Mouse (Mus musculus): ENCODE measurements around the gene Vps25. TPM values are rescaled to one million over a fixed set of nuclear protein-coding genes. Genes with fewer than 3 reads are reported as not detected.

Vps25 gene
- polyA plus RNA-seq, 1 experiment from 2014 or later: 118 TPM

- WGBS: 1% methylated on average over 56 of the region's 56 CpGs
- DNase-seq (ENCODE audit: low spot score) (peak; percentile 78), ATAC-seq (peak; percentile 96)
- H3K27ac ChIP-seq (ENCODE audit: low read depth, low read length): no peak within 1 kb of the TSS
- peak within 1 kb of the TSS; percentile 68 for H3K4me3 ChIP-seq (ENCODE audit: low read depth, low read length)
- no peaks in the 10 kb centered on the region for H3K36me3 ChIP-seq (ENCODE audit: control insufficient read depth, insufficient read depth, low read length)
- peak within 1 kb of the TSS; percentile 78 for H3K9ac ChIP-seq (ENCODE audit: low read length)
- peak within 1 kb of the TSS; percentile 92 for H3K4me2 ChIP-seq (ENCODE audit: low read length)
- H3K4me1 ChIP-seq (ENCODE audit: control insufficient read depth, insufficient read depth, low read length): peaks cover 7% of the 10 kb centered on the region
- no peaks in the 10 kb centered on the region; the same call in 1 of the 2 replicates for H3K27me3 ChIP-seq (replicated peaks; ENCODE audit: control insufficient read depth, insufficient read depth, low read length)
- H3K9me3 ChIP-seq (replicated peaks; ENCODE audit: control insufficient read depth, low read length): no peaks in the 10 kb centered on the region
These were observed 27.3 kb upstream of the Vps25 start, which contains the start of gene Ezh1 for GRCm38 (mm10) chr11:101226065-101226701. Gene Ezh1 (minus strand): TSS chr11:101226463.

- peaks cover 7% of the 10 kb centered on the region for H3K4me1 ChIP-seq (ENCODE audit: control insufficient read depth, insufficient read depth, low read length)
- no peak overlapping the region for H3K4me3 ChIP-seq (ENCODE audit: low read depth, low read length)
- peak overlapping the region; percentile 53; the same call in 1 of the 2 replicates for H3K27ac ChIP-seq (ENCODE audit: low read depth, low read length)
- H3K36me3 ChIP-seq (ENCODE audit: control insufficient read depth, insufficient read depth, low read length): no peaks in the 10 kb centered on the region
- WGBS: 22% methylated on average over 8 of the region's 8 CpGs
- H3K27me3 ChIP-seq (replicated peaks; ENCODE audit: control insufficient read depth, insufficient read depth, low read length): no peaks in the 10 kb centered on the region; the same call in 1 of the 2 replicates
- no peak overlapping the region for H3K4me2 ChIP-seq (ENCODE audit: low read length)
- no peak overlapping the region for H3K9ac ChIP-seq (ENCODE audit: low read length)
- no peaks in the 10 kb centered on the region for H3K9me3 ChIP-seq (replicated peaks; ENCODE audit: control insufficient read depth, low read length)
- ATAC-seq: no peak
- no peak for DNase-seq (ENCODE audit: low spot score)
These were observed 24.1 kb upstream of the Vps25 start for GRCm38 (mm10) chr11:101229361-101229900.

- no peaks in the 10 kb centered on the region; the same call in 1 of the 2 replicates for H3K27me3 ChIP-seq (replicated peaks; ENCODE audit: control insufficient read depth, insufficient read depth, low read length)
- DNase-seq (ENCODE audit: low spot score) (no peak), ATAC-seq (no peak)
- no peaks in the 10 kb centered on the region for H3K9me3 ChIP-seq (replicated peaks; ENCODE audit: control insufficient read depth, low read length)
- H3K4me3 ChIP-seq (ENCODE audit: low read depth, low read length): no peak overlapping the region
- H3K27ac ChIP-seq (ENCODE audit: low read depth, low read length): peak overlapping the region; percentile 53; the same call in 1 of the 2 replicates
- 33% methylated on average over 2 of the region's 2 CpGs for WGBS
- H3K4me2 ChIP-seq (ENCODE audit: low read length): no peak overlapping the region
- H3K36me3 ChIP-seq (ENCODE audit: control insufficient read depth, insufficient read depth, low read length): no peaks in the 10 kb centered on the region
- H3K9ac ChIP-seq (ENCODE audit: low read length): no peak overlapping the region
- H3K4me1 ChIP-seq (ENCODE audit: control insufficient read depth, insufficient read depth, low read length): peaks cover 7% of the 10 kb centered on the region
These were observed 23.4 kb upstream of the Vps25 start for GRCm38 (mm10) chr11:101230061-101230511.

GRCm38 (mm10) chr11:101230526-101230925, 23.0 kb upstream of the Vps25 start:
- no peak overlapping the region for H3K4me2 ChIP-seq (ENCODE audit: low read length)

GRCm38 (mm10) chr11:101230991-101231871, 22.3 kb upstream of the Vps25 start:
- no peaks in the 10 kb centered on the region; the same call in 1 of the 2 replicates for H3K27me3 ChIP-seq (replicated peaks; ENCODE audit: control insufficient read depth, insufficient read depth, low read length)
- peaks cover 7% of the 10 kb centered on the region for H3K4me1 ChIP-seq (ENCODE audit: control insufficient read depth, insufficient read depth, low read length)
- H3K9me3 ChIP-seq (replicated peaks; ENCODE audit: control insufficient read depth, low read length): no peaks in the 10 kb centered on the region
- no peak overlapping the region for H3K4me3 ChIP-seq (ENCODE audit: low read depth, low read length)
- no peak for ATAC-seq
- no peak for DNase-seq (ENCODE audit: low spot score)
- no peak overlapping the region for H3K4me2 ChIP-seq (ENCODE audit: low read length)
- WGBS: 16% methylated on average over 18 of the region's 18 CpGs
- no peaks in the 10 kb centered on the region for H3K36me3 ChIP-seq (ENCODE audit: control insufficient read depth, insufficient read depth, low read length)
- peak overlapping the region; percentile 44 for H3K27ac ChIP-seq (ENCODE audit: low read depth, low read length)
- no peak overlapping the region for H3K9ac ChIP-seq (ENCODE audit: low read length)

More at GRCm38 (mm10) chr11:101230526-101230925, 23.0 kb upstream of the Vps25 start:
- DNase-seq (ENCODE audit: low spot score) (no peak), ATAC-seq (no peak)
- Histone ChIP-seq H3K27me3 (replicated peaks; ENCODE audit: control insufficient read depth, insufficient read depth, low read length) (no peaks in the 10 kb centered on the region; the same call in 1 of the 2 replicates), H3K27ac (ENCODE audit: low read depth, low read length) (peak overlapping the region; percentile 44; the same call in 1 of the 2 replicates), H3K4me3 (ENCODE audit: low read depth, low read length) (no peak overlapping the region), H3K4me1 (ENCODE audit: control insufficient read depth, insufficient read depth, low read length) (peaks cover 7% of the 10 kb centered on the region), H3K36me3 (ENCODE audit: control insufficient read depth, insufficient read depth, low read length) (no peaks in the 10 kb centered on the region), H3K9ac (ENCODE audit: low read length) (no peak overlapping the region), H3K9me3 (replicated peaks; ENCODE audit: control insufficient read depth, low read length) (no peaks in the 10 kb centered on the region)
- WGBS: 13% methylated on average over 5 of the region's 5 CpGs

- WGBS: 60% methylated on average over 6 of the region's 6 CpGs
- no peak for DNase-seq (ENCODE audit: low spot score)
- no peak for ATAC-seq
- peaks cover 5% of the 10 kb centered on the region for H3K4me1 ChIP-seq (ENCODE audit: control insufficient read depth, insufficient read depth, low read length)
- no peaks in the 10 kb centered on the region for H3K9me3 ChIP-seq (replicated peaks; ENCODE audit: control insufficient read depth, low read length)
- no peak overlapping the region for H3K4me3 ChIP-seq (ENCODE audit: low read depth, low read length)
- H3K4me2 ChIP-seq (ENCODE audit: low read length): no peak overlapping the region
- no peaks in the 10 kb centered on the region; the same call in 1 of the 2 replicates for H3K27me3 ChIP-seq (replicated peaks; ENCODE audit: control insufficient read depth, insufficient read depth, low read length)
- H3K9ac ChIP-seq (ENCODE audit: low read length): no peak overlapping the region
- no peak overlapping the region for H3K27ac ChIP-seq (ENCODE audit: low read depth, low read length)
- H3K36me3 ChIP-seq (ENCODE audit: control insufficient read depth, insufficient read depth, low read length): no peaks in the 10 kb centered on the region
These were observed 21.3 kb upstream of the Vps25 start for GRCm38 (mm10) chr11:101232010-101232839.

- H3K27me3 ChIP-seq (replicated peaks; ENCODE audit: control insufficient read depth, insufficient read depth, low read length): no peaks in the 10 kb centered on the region; the same call in 1 of the 2 replicates
- no peaks in the 10 kb centered on the region for H3K9me3 ChIP-seq (replicated peaks; ENCODE audit: control insufficient read depth, low read length)
- H3K4me3 ChIP-seq (ENCODE audit: low read depth, low read length): no peak overlapping the region
These were observed 20.3 kb upstream of the Vps25 start for GRCm38 (mm10) chr11:101233240-101233639.

GRCm38 (mm10) chr11:101234124-101234523, 19.4 kb upstream of the Vps25 start:
- H3K36me3 ChIP-seq (ENCODE audit: control insufficient read depth, insufficient read depth, low read length): no peaks in the 10 kb centered on the region
- DNase-seq (ENCODE audit: low spot score) (no peak), ATAC-seq (no peak)
- H3K9ac ChIP-seq (ENCODE audit: low read length): no peak overlapping the region
- no peaks in the 10 kb centered on the region for H3K9me3 ChIP-seq (replicated peaks; ENCODE audit: control insufficient read depth, low read length)
- H3K27me3 ChIP-seq (replicated peaks; ENCODE audit: control insufficient read depth, insufficient read depth, low read length): no peaks in the 10 kb centered on the region; the same call in 1 of the 2 replicates
- H3K4me1 ChIP-seq (ENCODE audit: control insufficient read depth, insufficient read depth, low read length): peaks cover 5% of the 10 kb centered on the region
- H3K4me2 ChIP-seq (ENCODE audit: low read length): no peak overlapping the region
- H3K4me3 ChIP-seq (ENCODE audit: low read depth, low read length): no peak overlapping the region
- H3K27ac ChIP-seq (ENCODE audit: low read depth, low read length): no peak overlapping the region

More at GRCm38 (mm10) chr11:101233240-101233639, 20.3 kb upstream of the Vps25 start:
- Histone ChIP-seq H3K4me1 (ENCODE audit: control insufficient read depth, insufficient read depth, low read length) (peaks cover 5% of the 10 kb centered on the region), H3K4me2 (ENCODE audit: low read length) (no peak overlapping the region), H3K36me3 (ENCODE audit: control insufficient read depth, insufficient read depth, low read length) (no peaks in the 10 kb centered on the region), H3K27ac (ENCODE audit: low read depth, low read length) (no peak overlapping the region), H3K9ac (ENCODE audit: low read length) (no peak overlapping the region)
- 84% methylated on average over 1 of the region's 1 CpGs for WGBS
- no peak for DNase-seq (ENCODE audit: low spot score)
- no peak for ATAC-seq

All from forebrain, embryonic 14.5 days (tissue).